Mouse (Mus musculus) bone marrow, adult 2 months (tissue): Measurements from ENCODE around the gene Atp2b4.

ENCODE experiments used
- CTCF ChIP-seq: fragments of 200-500 bp; IDR thresholded peaks from 2 replicates; pipeline ENCODE4 v1.5.1; 2011; ENCODE audit warnings: low read length, control low read depth; ENCODE audit not compliant: control insufficient read depth, insufficient read depth
- POLR2A ChIP-seq: fragments of 200-500 bp; IDR thresholded peaks from 2 replicates; pipeline ENCODE4 v1.6.1; 2011; ENCODE audit warnings: low read depth, mild to moderate bottlenecking, control low read depth, low read length, borderline replicate concordance; ENCODE audit not compliant: control insufficient read depth

DNA sequence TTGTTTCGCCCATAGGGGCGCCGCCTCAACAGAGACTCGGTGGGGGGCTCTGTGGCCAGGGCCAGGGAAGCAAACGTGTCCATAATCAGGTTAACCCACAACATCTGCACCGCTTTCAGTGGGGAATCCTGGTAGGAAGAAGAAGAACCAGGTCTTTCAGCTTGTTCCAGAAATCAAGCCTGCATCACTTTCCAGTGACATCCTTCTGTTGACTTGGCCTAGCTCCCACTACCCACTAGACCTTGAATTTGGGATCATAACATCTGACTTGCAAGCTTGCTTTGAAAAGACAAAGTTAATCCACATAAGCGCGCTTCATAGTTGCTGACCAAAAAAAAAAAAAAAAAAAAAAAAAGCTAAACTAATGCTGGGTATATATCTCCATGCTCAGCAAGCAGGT lies 82.1 kb downstream of the Atp2b4 start:
- TF ChIP-seq CTCF (no peak), POLR2A (no peak)
